Mouse (Mus musculus) cerebellum, postnatal 25 days (tissue): ENCODE data around the gene AC109138.7.
"Not testable (repeated sequence)": the region's sequence is repeated elsewhere in the genome, so short reads cannot be mapped to it uniquely, and the experiment has no call there.

Experiments
- DNase-seq, 2 experiments: peaks; one replicate each; pipeline ENCODE4 v3.0.0; 2021; ENCODE audit warnings: mixed read lengths in 2 of 2

The AC109138.7 gene

GRCm38 (mm10) chr19:4218784-4219183, 4.6 kb downstream of the AC109138.7 start:
- no peak for DNase-seq

GRCm38 (mm10) chr19:4219943-4220342, 5.8 kb downstream of the AC109138.7 start:
- DNase-seq, result no peak

- DNase-seq, result peak in 1 of 2 experiments; percentile 61
Measured at GRCm38 (mm10) chr19:4220416-4220815, 6.3 kb downstream of the AC109138.7 start.

- DNase-seq, result no peak
Measured at GRCm38 (mm10) chr19:4220957-4221743, 7.0 kb downstream of the AC109138.7 start.

GRCm38 (mm10) chr19:4222165-4222564, 8.0 kb downstream of the AC109138.7 start:
- DNase-seq, result no peak

- DNase-seq, result no peak
Measured at GRCm38 (mm10) chr19:4226779-4227178, 12.6 kb downstream of the AC109138.7 start.

GRCm38 (mm10) chr19:4227446-4227845, 13.3 kb downstream of the AC109138.7 start:
- no peak for DNase-seq

- peak; percentile 74 to 79 for DNase-seq
Measured at GRCm38 (mm10) chr19:4227894-4228678, 13.9 kb downstream of the AC109138.7 start.

- no peak for DNase-seq
Measured at GRCm38 (mm10) chr19:4228891-4229290, 14.7 kb downstream of the AC109138.7 start.

GRCm38 (mm10) chr19:4229451-4230076, 15.4 kb downstream of the AC109138.7 start:
- DNase-seq, result peak in 1 of 2 experiments; percentile 36

GRCm38 (mm10) chr19:4230415-4230814, 16.3 kb downstream of the AC109138.7 start:
- no peak for DNase-seq

- peak; percentile 98 to 99 for DNase-seq
Measured at GRCm38 (mm10) chr19:4231253-4232185, 17.4 kb downstream of the AC109138.7 start, which contains the start of gene Pold4. Gene Pold4, plus strand, starts transcription at chr19:4231899.

GRCm38 (mm10) chr19:4232186-4232572, 18.0 kb downstream of the AC109138.7 start:
- no peak for DNase-seq

GRCm38 (mm10) chr19:4232651-4233050, 18.5 kb downstream of the AC109138.7 start:
- no peak for DNase-seq

- no peak for DNase-seq
Measured at GRCm38 (mm10) chr19:4234548-4234947, 20.4 kb downstream of the AC109138.7 start.

- DNase-seq, result no peak
Measured at GRCm38 (mm10) chr19:4240247-4240668, 26.1 kb downstream of the AC109138.7 start.

- DNase-seq, result no peak
Measured at GRCm38 (mm10) chr19:4242416-4242815, 28.3 kb downstream of the AC109138.7 start.

GRCm38 (mm10) chr19:4244775-4245174, 30.6 kb downstream of the AC109138.7 start:
- no peak for DNase-seq

- DNase-seq, result no peak
Measured at GRCm38 (mm10) chr19:4247010-4247409, 32.9 kb downstream of the AC109138.7 start.

- not testable (repeated sequence) for DNase-seq
Measured at GRCm38 (mm10) chr19:4248683-4249082, 34.5 kb downstream of the AC109138.7 start.

GRCm38 (mm10) chr19:4254230-4254629, 40.1 kb downstream of the AC109138.7 start:
- no peak for DNase-seq

- no peak for DNase-seq
Measured at GRCm38 (mm10) chr19:4255583-4256162, 41.5 kb downstream of the AC109138.7 start.
